Mouse (Mus musculus) intestine, embryonic 15.5 days (tissue): ENCODE data around the gene Ppp1ca. TPM values are rescaled to one million over a fixed set of nuclear protein-coding genes. Genes with fewer than 3 reads are reported as not detected.

Source experiments
- ATAC-seq: fragments of 200-750 bp; cut with Nextera tagmentation; 2 replicates; pipeline ENCODE4 v1.8.0; 2017; ENCODE audit warnings: moderate TSS enrichment, moderate library complexity
- H3K27ac ChIP-seq: fragments of 300-500 bp; sonication (generic); 2 replicates; pipeline ENCODE4 v1.5.1; 2015; ENCODE audit warnings: mild to moderate bottlenecking, inconsistent platforms
- H3K27me3 ChIP-seq: fragments of 300-500 bp; sonication (generic); replicated peaks from 2 replicates; pipeline ENCODE4 v1.6.1; 2015; ENCODE audit warnings: inconsistent platforms
- H3K36me3 ChIP-seq: fragments of 300-500 bp; sonication (generic); 2 replicates; pipeline ENCODE4 v1.6.1; 2015; ENCODE audit warnings: inconsistent platforms
- H3K4me1 ChIP-seq: fragments of 300-500 bp; sonication (generic); replicated peaks from 2 replicates; pipeline ENCODE4 v1.6.1; 2015; ENCODE audit warnings: inconsistent platforms
- H3K4me2 ChIP-seq: fragments of 300-500 bp; sonication (generic); replicated peaks from 2 replicates; pipeline ENCODE4 v1.6.1; 2015; ENCODE audit warnings: mild to moderate bottlenecking, inconsistent platforms
- H3K4me3 ChIP-seq: fragments of 300-500 bp; sonication (generic); replicated peaks from 2 replicates; pipeline ENCODE4 v1.5.1; 2015; ENCODE audit warnings: inconsistent platforms
- H3K9ac ChIP-seq: fragments of 300-500 bp; sonication (generic); 2 replicates; pipeline ENCODE4 v1.6.1; 2015; ENCODE audit warnings: inconsistent platforms
- H3K9me3 ChIP-seq: fragments of 300-500 bp; sonication (generic); 2 replicates; pipeline ENCODE4 v1.6.1; 2016; ENCODE audit warnings: inconsistent platforms
- WGBS: fragments of 180-500 bp; shearing (Covaris S2); methylation state at CpG from one replicate; pipeline ENCODE4 v1.1.7; 2015; 5-methylcytosine and 5-hydroxymethylcytosine counted together
- polyA plus RNA-seq: library from polyadenylated mRNA; unstranded; fragments of >200 nt; fragmentation: Nextera tagmentation; extraction: Ambion mirVana; gene quantifications from 2 replicates; pipeline ENCODE4 v1.2.1, GENCODE M21; 2015

The Ppp1ca gene
- polyA plus RNA-seq, 1 experiment from 2014 or later: 757 TPM

DNA sequence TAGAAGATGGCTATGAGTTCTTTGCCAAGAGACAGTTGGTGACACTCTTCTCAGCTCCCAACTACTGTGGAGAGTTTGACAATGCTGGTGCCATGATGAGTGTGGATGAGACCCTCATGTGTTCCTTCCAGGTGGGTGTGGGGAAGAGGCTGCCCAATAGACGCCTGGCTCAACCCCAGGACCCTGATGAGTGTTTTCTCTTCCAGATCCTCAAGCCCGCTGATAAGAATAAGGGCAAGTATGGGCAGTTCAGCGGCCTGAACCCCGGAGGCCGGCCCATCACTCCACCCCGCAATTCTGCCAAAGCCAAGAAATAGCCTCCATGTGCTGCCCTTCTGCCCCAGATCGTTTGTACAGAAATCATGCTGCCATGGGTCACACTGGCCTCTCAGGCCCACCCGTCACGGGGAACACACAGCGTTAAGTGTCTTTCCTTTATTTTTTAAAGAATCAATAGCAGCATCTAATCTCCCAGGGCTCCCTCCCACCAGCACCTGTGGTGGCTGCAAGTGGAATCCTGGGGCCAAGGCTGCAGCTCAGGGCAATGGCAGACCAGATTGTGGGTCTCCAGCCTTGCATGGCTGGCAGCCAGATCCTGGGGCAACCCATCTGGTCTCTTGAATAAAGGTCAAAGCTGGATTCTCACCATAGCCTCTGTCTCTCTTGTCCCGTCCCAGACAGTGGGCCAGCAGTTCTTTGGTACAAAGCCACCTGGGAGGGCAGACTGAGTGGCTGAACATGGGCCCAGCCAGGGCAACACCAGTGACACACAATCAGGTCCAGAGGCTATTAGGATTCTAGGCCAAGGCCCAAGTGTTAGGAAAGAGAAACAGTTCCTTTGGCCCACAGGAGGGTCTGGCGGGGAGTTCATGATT lies 3.1 kb downstream of the Ppp1ca start:
- Histone ChIP-seq H3K4me2 (no peak overlapping the region), H3K4me1 (peaks cover 48% of the 10 kb centered on the region), H3K9ac (no peak overlapping the region), H3K27ac (no peak overlapping the region), H3K36me3 (peaks cover 32% of the 10 kb centered on the region), H3K4me3 (no peak overlapping the region), H3K9me3 (no peaks in the 10 kb centered on the region), H3K27me3 (no peaks in the 10 kb centered on the region)
- 69% methylated on average over 12 of the region's 12 CpGs for WGBS
- ATAC-seq: no peak

DNA sequence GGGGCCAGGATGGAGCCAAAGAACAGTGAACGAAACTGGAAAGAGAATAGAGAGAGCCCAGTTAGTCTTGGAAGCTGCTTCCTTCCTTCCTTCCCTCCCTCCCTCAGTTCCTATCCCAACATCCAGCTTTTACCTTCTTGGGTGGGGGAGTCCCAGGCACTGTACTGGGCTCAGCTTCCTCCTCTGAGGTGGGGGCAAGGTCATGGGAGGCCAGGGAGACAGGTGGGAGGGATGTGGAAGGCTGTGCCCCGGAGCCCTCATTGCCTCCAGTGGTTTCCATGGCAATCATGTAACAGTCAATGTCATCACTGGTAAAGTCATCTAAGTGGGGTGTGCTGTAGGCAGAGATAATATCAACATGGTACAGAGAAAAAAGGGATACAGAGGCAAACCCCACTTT lies 4.2 kb downstream of the Ppp1ca start:
- H3K27ac ChIP-seq: peak overlapping the region; percentile 18; the same call in 1 of the 2 replicates
- peaks cover 52% of the 10 kb centered on the region for H3K4me1 ChIP-seq
- no peak overlapping the region for H3K4me2 ChIP-seq
- ATAC-seq: no peak
- no peaks in the 10 kb centered on the region for H3K27me3 ChIP-seq
- no peak overlapping the region for H3K4me3 ChIP-seq
- WGBS: 49% methylated on average over 2 of the region's 2 CpGs
- no peaks in the 10 kb centered on the region for H3K9me3 ChIP-seq
- H3K9ac ChIP-seq: no peak overlapping the region
- H3K36me3 ChIP-seq: peaks cover 32% of the 10 kb centered on the region

DNA sequence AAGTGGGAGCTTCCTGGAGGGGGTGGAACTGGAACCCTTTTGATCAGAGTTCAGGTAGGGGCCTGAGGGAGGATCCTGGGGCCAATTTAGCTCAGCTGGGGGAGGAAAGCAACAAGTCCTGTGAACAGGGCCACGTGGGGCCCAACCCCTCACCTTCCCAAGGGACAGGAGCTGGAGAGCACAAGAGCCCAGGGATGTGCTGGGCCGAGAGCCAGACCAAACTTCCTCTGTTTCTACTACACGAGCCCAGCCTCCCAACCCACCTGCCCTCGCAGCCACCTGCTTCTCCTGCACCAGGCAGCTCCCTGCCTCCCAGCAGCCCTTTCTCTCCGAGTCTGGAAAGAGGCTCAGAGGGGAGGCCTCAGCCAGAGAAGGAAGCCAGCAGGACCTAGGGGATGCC lies 4.7 kb downstream of the Ppp1ca start:
- WGBS: 20% methylated on average over 5 of the region's 5 CpGs
- no peaks in the 10 kb centered on the region for H3K27me3 ChIP-seq
- peaks cover 48% of the 10 kb centered on the region for H3K4me1 ChIP-seq
- no peak for ATAC-seq
- peak overlapping the region; percentile 22 for H3K4me2 ChIP-seq
- H3K4me3 ChIP-seq: no peak overlapping the region
- H3K27ac ChIP-seq: peak overlapping the region; percentile 73
- no peaks in the 10 kb centered on the region for H3K9me3 ChIP-seq
- H3K36me3 ChIP-seq: peaks cover 32% of the 10 kb centered on the region
- 0 out of 2 replicates have a peak overlapping the region, but pooled peaks have one; percentile 5 for H3K9ac ChIP-seq

DNA sequence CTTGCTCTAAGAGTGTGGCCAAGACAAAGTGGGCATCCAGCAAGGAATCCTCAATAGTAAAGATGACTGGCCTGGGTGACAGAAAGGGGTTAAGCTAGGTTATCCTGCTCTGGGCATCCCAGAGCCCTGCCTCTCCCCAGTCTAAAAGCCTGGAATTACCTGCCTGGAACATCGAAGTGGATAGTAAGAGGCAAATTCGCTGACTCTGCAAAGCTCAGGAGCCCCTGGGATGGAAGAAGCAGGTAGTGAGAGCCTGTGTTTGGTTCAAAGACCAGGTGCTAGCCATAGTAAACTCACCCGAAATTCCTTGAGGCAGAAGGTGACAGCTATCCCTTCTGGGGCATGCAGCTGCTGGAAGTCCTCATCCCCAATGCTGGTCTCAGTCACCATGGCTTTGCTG lies 5.3 kb downstream of the Ppp1ca start:
- H3K9ac ChIP-seq: 0 out of 2 replicates have a peak overlapping the region, but pooled peaks have one; percentile 5
- no peaks in the 10 kb centered on the region for H3K27me3 ChIP-seq
- peak overlapping the region; percentile 73; the same call in 1 of the 2 replicates for H3K27ac ChIP-seq
- no peak overlapping the region for H3K4me3 ChIP-seq
- ATAC-seq: no peak
- no peaks in the 10 kb centered on the region for H3K9me3 ChIP-seq
- peaks cover 32% of the 10 kb centered on the region for H3K36me3 ChIP-seq
- 74% methylated on average over 3 of the region's 3 CpGs for whole genome bisulfite sequencing
- H3K4me1 ChIP-seq: peaks cover 51% of the 10 kb centered on the region
- H3K4me2 ChIP-seq: no peak overlapping the region

DNA sequence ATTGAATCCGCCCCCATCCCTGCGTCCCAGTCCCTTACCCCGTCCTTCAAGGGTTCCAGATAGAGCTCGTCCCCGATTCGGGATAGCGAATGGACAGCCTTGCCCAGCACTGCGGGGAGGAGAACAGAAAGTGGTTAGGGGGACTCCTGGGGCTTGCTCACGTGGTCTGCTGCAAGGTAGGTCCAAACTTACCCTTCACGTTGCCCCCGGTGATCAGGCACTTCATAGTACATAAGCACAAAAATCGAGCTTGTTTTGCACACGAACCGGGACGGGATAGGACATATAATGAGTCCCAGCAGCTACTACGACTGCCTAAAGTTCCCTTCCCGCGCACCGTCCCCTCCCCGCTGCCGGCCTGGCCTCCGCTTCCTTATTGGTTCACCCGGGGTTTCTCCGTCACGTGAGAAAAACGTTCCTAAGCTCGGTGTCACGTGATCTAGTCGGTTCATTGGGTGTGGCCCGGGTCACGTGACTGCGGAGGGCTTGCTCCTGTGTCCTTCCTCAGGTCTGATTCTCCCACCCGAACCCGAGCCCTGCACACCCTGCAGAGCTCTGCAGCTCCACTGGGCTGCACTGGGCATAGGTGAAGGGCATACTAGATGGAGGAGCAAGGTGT lies 9.5 kb downstream of the Ppp1ca start, which contains the start of gene Rad9a:
Gene Rad9a (minus strand): TSS at position 372 of the 619 bp plus-strand sequence.
- Histone ChIP-seq H3K4me3 (peak within 1 kb of the TSS; percentile 56), H3K27ac (peak within 1 kb of the TSS; percentile 66), H3K27me3 (no peaks in the 10 kb centered on the region; the same call in 1 of the 2 replicates), H3K9me3 (no peaks in the 10 kb centered on the region), H3K9ac (peak within 1 kb of the TSS; percentile 69), H3K36me3 (peaks cover 8% of the 10 kb centered on the region), H3K4me1 (peaks cover 30% of the 10 kb centered on the region), H3K4me2 (peak within 1 kb of the TSS; percentile 91)
- peak; percentile 90 for ATAC-seq
- WGBS: under 1% methylated on average over 34 of the region's 34 CpGs

DNA sequence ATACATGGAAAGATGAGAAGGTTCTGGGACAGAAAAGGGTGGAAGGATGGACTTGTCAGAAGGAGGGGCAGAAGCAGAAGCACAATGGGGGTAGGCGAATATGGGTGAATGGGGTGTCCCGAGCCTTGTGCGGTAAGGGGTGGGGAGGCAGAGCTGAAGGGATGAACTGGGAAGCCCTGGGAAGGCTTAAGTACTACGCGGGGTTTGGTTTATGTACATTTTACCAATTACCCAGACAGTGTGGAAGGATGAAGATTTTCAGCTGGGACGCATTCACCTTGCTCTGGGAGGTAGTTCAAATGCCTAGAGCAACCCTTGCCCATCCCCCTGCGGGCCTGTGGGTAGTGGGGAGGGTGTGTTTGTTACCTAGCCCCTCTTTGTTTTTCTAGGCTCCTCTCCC lies 10.3 kb downstream of the Ppp1ca start:
- Histone ChIP-seq H3K27ac (no peak overlapping the region), H3K9me3 (no peaks in the 10 kb centered on the region), H3K27me3 (no peaks in the 10 kb centered on the region; the same call in 1 of the 2 replicates), H3K9ac (peak overlapping the region; percentile 66), H3K4me1 (peaks cover 22% of the 10 kb centered on the region), H3K36me3 (peaks cover 8% of the 10 kb centered on the region), H3K4me3 (peak overlapping the region; percentile 56), H3K4me2 (peak overlapping the region; percentile 91)
- WGBS: 31% methylated on average over 7 of the region's 7 CpGs
- peak; percentile 5; the same call in 1 of the 2 replicates for ATAC-seq

DNA sequence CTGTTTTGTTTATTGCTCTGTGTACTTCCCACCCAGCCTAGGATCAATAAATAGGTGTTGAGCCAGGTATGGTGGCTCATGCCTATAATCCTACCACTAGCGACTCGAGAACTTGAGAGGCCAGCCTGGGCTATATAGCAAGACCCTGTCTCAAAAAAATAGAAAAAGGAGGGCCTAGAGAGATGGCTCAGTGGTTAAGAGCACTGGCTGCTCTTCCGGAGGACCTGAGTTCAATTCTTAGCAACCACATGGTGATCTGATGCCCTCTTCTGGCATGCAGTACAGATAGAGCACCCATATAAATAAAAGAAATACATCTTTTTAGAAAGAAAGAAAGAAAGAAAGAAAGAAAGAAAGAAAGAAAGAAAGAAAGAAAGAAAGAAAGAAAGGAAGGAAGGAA lies 11.3 kb downstream of the Ppp1ca start:
- H3K4me1 ChIP-seq: peaks cover 17% of the 10 kb centered on the region
- H3K27ac ChIP-seq: no peak overlapping the region
- H3K36me3 ChIP-seq: peaks cover 8% of the 10 kb centered on the region
- WGBS: 70% methylated on average over 3 of the region's 3 CpGs
- no peaks in the 10 kb centered on the region; the same call in 1 of the 2 replicates for H3K27me3 ChIP-seq
- H3K9me3 ChIP-seq: no peaks in the 10 kb centered on the region
- H3K4me3 ChIP-seq: no peak overlapping the region
- no peak overlapping the region for H3K4me2 ChIP-seq
- no peak overlapping the region for H3K9ac ChIP-seq
- ATAC-seq: no peak

DNA sequence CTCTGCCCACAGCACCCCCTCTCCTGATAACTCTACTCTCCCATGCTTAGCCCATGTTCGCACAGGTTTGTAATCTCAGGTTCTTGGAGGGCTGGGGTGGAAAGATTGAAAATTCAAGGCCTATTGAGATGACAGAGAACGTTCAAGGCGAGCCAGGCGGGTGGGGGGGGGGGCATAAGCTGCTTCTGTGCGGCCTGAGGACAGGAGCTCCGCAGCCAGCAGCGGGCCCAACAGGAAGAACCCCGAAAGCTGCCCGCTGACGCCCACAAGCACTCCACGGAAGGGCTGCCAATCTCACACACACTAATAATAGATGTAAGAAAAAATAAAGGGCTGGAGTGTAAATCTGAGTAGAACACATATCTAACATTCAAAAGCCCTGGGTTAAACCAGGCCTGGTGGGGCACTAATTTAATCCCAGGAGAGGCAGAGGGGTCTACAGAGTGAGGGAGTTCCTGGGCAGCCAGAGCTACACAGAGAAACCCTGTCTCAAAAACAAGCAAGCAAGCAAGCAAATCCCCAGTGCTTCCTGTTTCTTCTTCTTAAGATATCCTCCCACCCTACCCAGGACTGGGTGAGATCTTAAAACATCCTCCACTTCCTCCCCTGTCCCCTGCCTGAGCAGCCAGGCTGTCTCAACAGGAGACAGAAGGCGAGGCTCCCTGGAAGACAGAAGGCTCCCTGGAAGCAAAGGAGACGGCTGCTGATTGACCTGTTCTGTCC lies 11.9 kb downstream of the Ppp1ca start:
- Histone ChIP-seq H3K9ac (no peak overlapping the region), H3K4me2 (no peak overlapping the region), H3K27ac (no peak overlapping the region), H3K4me3 (no peak overlapping the region), H3K9me3 (no peaks in the 10 kb centered on the region), H3K4me1 (peaks cover 20% of the 10 kb centered on the region), H3K27me3 (no peaks in the 10 kb centered on the region; the same call in 1 of the 2 replicates), H3K36me3 (peaks cover 5% of the 10 kb centered on the region)
- WGBS: 66% methylated on average over 13 of the region's 13 CpGs
- no peak for ATAC-seq

DNA sequence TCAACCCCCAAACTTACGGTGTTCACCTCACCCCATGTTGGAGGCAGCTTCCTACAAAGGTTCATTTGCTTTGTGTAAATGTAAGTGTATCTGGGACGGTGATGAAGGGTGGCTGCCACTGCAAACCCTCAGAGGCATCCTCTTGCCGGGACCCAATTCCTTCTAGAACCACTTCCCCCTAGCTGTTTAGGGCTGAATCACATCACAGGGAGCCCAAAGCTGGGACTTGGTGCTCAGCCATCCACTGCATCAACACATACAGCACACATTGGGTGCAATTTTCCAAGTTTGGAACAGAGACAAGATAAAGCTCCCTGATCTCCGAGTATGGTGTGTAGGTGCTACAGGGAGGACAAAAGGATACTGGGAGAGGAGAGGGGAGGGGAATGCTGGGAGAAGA lies 13.0 kb downstream of the Ppp1ca start:
- no peak overlapping the region for H3K9ac ChIP-seq
- ATAC-seq: no peak
- no peaks in the 10 kb centered on the region for H3K9me3 ChIP-seq
- H3K4me2 ChIP-seq: no peak overlapping the region
- WGBS: 58% methylated on average over 4 of the region's 4 CpGs
- H3K27ac ChIP-seq: no peak overlapping the region
- H3K27me3 ChIP-seq: no peaks in the 10 kb centered on the region; the same call in 1 of the 2 replicates
- peaks cover 23% of the 10 kb centered on the region for H3K4me1 ChIP-seq
- H3K4me3 ChIP-seq: no peak overlapping the region
- no peaks in the 10 kb centered on the region for H3K36me3 ChIP-seq

DNA sequence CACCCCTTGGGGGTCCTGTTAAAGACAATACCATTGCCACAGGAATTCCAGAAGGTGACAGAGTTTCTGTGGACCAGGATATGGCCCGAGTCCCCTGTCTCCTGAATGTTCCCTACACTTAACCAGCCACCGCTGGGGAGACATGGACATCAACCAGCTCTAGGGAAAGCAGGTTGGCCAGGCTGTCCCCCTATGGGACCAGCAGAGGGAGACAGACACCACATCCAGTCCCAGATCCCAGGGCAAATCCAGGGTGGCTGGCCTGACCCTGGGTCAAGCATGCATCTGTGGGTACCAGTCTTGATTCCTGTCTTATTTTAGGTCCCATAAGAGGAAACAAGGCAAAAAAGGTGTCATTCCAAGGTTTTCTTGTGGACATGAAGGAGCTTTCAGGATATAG lies 15.1 kb downstream of the Ppp1ca start:
- H3K9ac ChIP-seq: no peak overlapping the region
- H3K4me1 ChIP-seq: peaks cover 11% of the 10 kb centered on the region
- H3K27me3 ChIP-seq: no peaks in the 10 kb centered on the region; the same call in 1 of the 2 replicates
- H3K27ac ChIP-seq: no peak overlapping the region
- peak; percentile 61 for ATAC-seq
- H3K36me3 ChIP-seq: no peaks in the 10 kb centered on the region
- WGBS: 2% methylated on average over 2 of the region's 2 CpGs
- H3K9me3 ChIP-seq: no peaks in the 10 kb centered on the region
- H3K4me2 ChIP-seq: no peak overlapping the region
- H3K4me3 ChIP-seq: no peak overlapping the region

DNA sequence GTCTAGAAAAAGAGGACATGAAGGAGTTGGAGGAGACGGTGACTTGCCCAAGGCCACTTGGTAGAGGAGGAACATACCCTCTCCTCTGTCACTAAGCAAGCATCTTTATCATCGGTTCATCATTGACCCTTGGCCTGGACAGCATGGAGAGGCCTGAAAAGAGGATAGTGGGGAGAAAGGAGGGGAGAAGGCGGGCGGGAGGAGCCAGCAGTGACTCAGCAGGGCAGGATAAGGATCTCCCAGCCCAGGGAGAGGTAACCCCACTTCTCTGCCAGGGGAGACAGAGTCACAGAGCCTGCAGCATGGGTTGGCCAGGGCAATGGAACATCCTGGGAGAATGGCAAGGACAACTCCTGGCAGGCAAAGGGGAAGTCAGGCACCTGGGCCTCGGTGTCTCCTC lies 16.7 kb downstream of the Ppp1ca start:
- Histone ChIP-seq H3K4me2 (no peak overlapping the region), H3K9me3 (no peaks in the 10 kb centered on the region), H3K4me1 (peaks cover 20% of the 10 kb centered on the region), H3K9ac (no peak overlapping the region), H3K27me3 (peaks cover 3% of the 10 kb centered on the region; the same call in 1 of the 2 replicates), H3K27ac (no peak overlapping the region), H3K36me3 (no peaks in the 10 kb centered on the region), H3K4me3 (no peak overlapping the region)
- 67% methylated on average over 5 of the region's 5 CpGs for WGBS
- ATAC-seq: no peak
